In the genomic region with DNA sequence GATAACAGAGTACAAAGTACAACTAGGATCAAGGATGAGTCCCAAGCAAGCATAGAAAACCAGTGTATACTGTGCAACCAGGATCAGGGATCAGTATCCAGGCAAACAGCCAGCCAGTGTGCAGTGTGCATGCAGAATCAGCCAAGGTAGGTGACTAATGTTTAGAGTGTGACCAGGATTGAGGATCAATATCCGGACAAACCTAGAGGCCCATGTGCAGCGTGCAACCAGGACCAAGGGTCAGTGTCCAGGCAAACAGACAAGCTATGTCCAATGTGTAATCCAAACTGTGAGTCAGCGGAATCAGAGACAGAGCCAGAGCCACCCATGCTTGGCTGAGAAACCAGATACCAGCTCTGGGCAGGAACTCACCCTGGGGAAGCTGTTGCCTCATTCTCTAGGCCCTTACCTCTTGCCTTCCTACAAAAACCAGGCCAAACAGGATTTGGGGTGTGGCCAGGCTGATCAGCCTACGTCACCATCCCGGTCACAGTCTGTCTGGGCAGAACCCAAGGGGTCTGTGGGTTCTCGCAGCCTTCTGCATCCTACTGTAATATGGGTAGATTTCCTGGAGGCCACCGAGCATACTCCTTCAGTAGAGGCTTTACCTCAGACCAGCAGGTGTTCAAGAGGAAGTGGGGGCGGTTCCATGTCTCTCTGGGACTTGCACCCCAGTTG, we compare ENCODE assay signal across 9 mouse cellular contexts. TPM values are rescaled to one million over a fixed set of nuclear protein-coding genes. Genes with fewer than 3 reads are reported as not detected.
DNase-seq lines count a peak whose midpoint lies in the region; ATAC-seq lines count a peak whose summit lies in the region.
"Had no signal": no experiment of that assay in that cellular context is flagged by ENCODE, and none has a peak within 500 bp of the region (broad histone marks: within the 10 kb centered on the region; RNA-seq: fewer than 3 reads in every experiment).

No protein-coding gene starts in this region.

- ATAC-seq in granulocyte monocyte progenitor cell, adult 5-6 weeks (replicated peaks; ENCODE audit: poor library complexity, severe bottlenecking): peak; percentile 86
- ATAC-seq in kidney, embryonic 16.5 days (ENCODE audit: low FRiP score, low TSS enrichment): peak; percentile 59

- no peak overlapping the region for H3K4me2 ChIP-seq in kidney, embryonic 16.5 days (replicated peaks; ENCODE audit: low read depth, low read length)
- H3K4me2 ChIP-seq: hindbrain, embryonic 15.5 days had no signal

- intact Hi-C loops in left cerebral cortex, postnatal 10 days (cut with DNase I): no loop called here

- WGBS in kidney, embryonic 16.5 days: 52% methylated on average over 8 of the region's 8 CpGs
- 89% methylated on average over 8 of the region's 8 CpGs for WGBS in midbrain, embryonic 10.5 days

- peak; percentile 36 for DNase-seq in ovary, adult 18-20 months (ENCODE audit: low spot score)
- DNase-seq in ovary, postnatal 10 days (ENCODE audit: low spot score): no peak
- peak; percentile 76 for DNase-seq in lung, postnatal 36 days
- no peak for DNase-seq in left cerebral cortex, postnatal 10 days (ENCODE audit: extremely low spot score in 1 of 2, low spot score in 2 of 2)
- no peak for DNase-seq in testis, postnatal 10 days (ENCODE audit: low spot score)
- DNase-seq in midbrain, embryonic 10.5 days (ENCODE audit: low spot score): no peak

- peak overlapping the region; percentile 96 for H3K27ac ChIP-seq in kidney, embryonic 16.5 days (ENCODE audit: low read length)
- H3K27ac ChIP-seq in midbrain, embryonic 10.5 days (replicated peaks): no peak overlapping the region
- H3K27ac ChIP-seq: hindbrain, embryonic 15.5 days had no signal

- H3K27me3 ChIP-seq in kidney, embryonic 16.5 days (ENCODE audit: insufficient read depth, low read length): no peaks in the 10 kb centered on the region
- no peaks in the 10 kb centered on the region for H3K27me3 ChIP-seq in midbrain, embryonic 10.5 days (ENCODE audit: low read depth, poor library complexity, severe bottlenecking)
- H3K27me3 ChIP-seq: hindbrain, embryonic 15.5 days had no signal

- H3K9me3 ChIP-seq in kidney, embryonic 16.5 days (ENCODE audit: low read length): no peaks in the 10 kb centered on the region
- H3K9me3 ChIP-seq in midbrain, embryonic 10.5 days (replicated peaks): no peaks in the 10 kb centered on the region
- H3K9me3 ChIP-seq: hindbrain, embryonic 15.5 days had no signal

- no peak overlapping the region for H3K4me3 ChIP-seq in kidney, embryonic 16.5 days (ENCODE audit: low read length)
- no peak overlapping the region for H3K4me3 ChIP-seq in midbrain, embryonic 10.5 days
- H3K4me3 ChIP-seq: hindbrain, embryonic 15.5 days had no signal

- no peak overlapping the region; the same call in 1 of the 2 replicates for H3K9ac ChIP-seq in kidney, embryonic 16.5 days (replicated peaks; ENCODE audit: low read length)
- H3K9ac ChIP-seq: hindbrain, embryonic 15.5 days had no signal

- H3K4me1 ChIP-seq in kidney, embryonic 16.5 days (ENCODE audit: insufficient read depth, low read length): peaks cover 50% of the 10 kb centered on the region
- H3K4me1 ChIP-seq in midbrain, embryonic 10.5 days: peaks cover 11% of the 10 kb centered on the region; the same call in 1 of the 2 replicates
- H3K4me1 ChIP-seq: hindbrain, embryonic 15.5 days had no signal

- no peaks in the 10 kb centered on the region for H3K36me3 ChIP-seq in kidney, embryonic 16.5 days (ENCODE audit: insufficient read depth, low read length)
- no peaks in the 10 kb centered on the region for H3K36me3 ChIP-seq in midbrain, embryonic 10.5 days
- H3K36me3 ChIP-seq: hindbrain, embryonic 15.5 days had no signal

RNA-seq across cellular contexts. Expression of gene Irf2bp2, which starts 20.4 kb away (rescaled TPM):
- 112 and 113 TPM in 2 replicates for total RNA-seq in granulocyte monocyte progenitor cell, adult 5-6 weeks (2014; fragmentation: Nextera tagmentation)
- total RNA-seq in granulocyte monocyte progenitor cell, adult 5-6 weeks (2017): 97.9 and 112 TPM in 2 replicates
- polyA plus RNA-seq in kidney, embryonic 16.5 days (2015; fragmentation: Nextera tagmentation; extraction: Ambion mirVana): 11.5 and 12.1 TPM in 2 replicates
- total RNA-seq in left cerebral cortex, postnatal 10 days (2021): 10 to 100 TPM; 51.2 to 54.6 TPM
- polyA plus RNA-seq in midbrain, embryonic 10.5 days (2016; fragmentation: Nextera tagmentation; extraction: Ambion mirVana): 3.8 and 4.0 TPM in 2 replicates

Comparison
In these comparisons a context has a peak if more than half of its experiments do, and no peak if none do; other contexts are left out.
1. DNase-seq: peak in ovary, adult 18-20 months (single experiment) and lung, postnatal 36 days (single experiment); none in ovary, postnatal 10 days (single experiment), left cerebral cortex, postnatal 10 days (0 of 2), testis, postnatal 10 days (single experiment) and midbrain, embryonic 10.5 days (single experiment).